Mouse (Mus musculus) MEL (cell line): ENCODE data around the gene Dlg2. TPM values are rescaled to one million over a fixed set of nuclear protein-coding genes. Genes with fewer than 3 reads are reported as not detected.

Source experiments
- DNase-seq: peaks from one replicate; pipeline ENCODE4 v3.0.0; 2011; ENCODE audit warnings: low read depth, low spot score
- H3K27ac ChIP-seq: 2 replicates; pipeline ENCODE4 v1.5.1; 2012; ENCODE audit warnings: low read depth, mild to moderate bottlenecking, control low read depth, low read length, moderate library complexity; ENCODE audit not compliant: control insufficient read depth
- H3K27me3 ChIP-seq, 2 experiments: fragments of 150-350 bp in 1 of 2; sonication (generic) in 1 of 2; 2 replicates each; pipeline ENCODE4 v1.6.1; 2012; ENCODE audit warnings: low read length in 2 of 2, mild to moderate bottlenecking in 2 of 2, improper control_type of control experiment in 1 of 2, moderate library complexity in 1 of 2; ENCODE audit not compliant: insufficient read depth in 2 of 2, control insufficient read depth in 1 of 2
- H3K36me3 ChIP-seq, 2 experiments: 2 replicates each; pipeline ENCODE4 v1.6.1; 2012 to 2014; ENCODE audit warnings: low read length in 2 of 2, improper control_type of control experiment in 1 of 2, inconsistent platforms in 1 of 2, mild to moderate bottlenecking in 1 of 2; ENCODE audit not compliant: insufficient read depth in 2 of 2, control insufficient read depth in 1 of 2
- H3K4me1 ChIP-seq, 2 experiments: fragments of 150-350 bp in 1 of 2; sonication (generic) in 1 of 2; 2 replicates each; pipeline ENCODE4 v1.6.1; 2012; ENCODE audit warnings: low read length in 2 of 2, improper control_type of control experiment in 1 of 2, mild to moderate bottlenecking in 1 of 2; ENCODE audit not compliant: insufficient read depth in 2 of 2, control insufficient read depth in 1 of 2
- H3K4me3 ChIP-seq, 2 experiments: fragments of 150-350 bp in 1 of 2; sonication (generic) in 1 of 2; 2 replicates each; pipeline ENCODE4 v1.5.1; 2012; ENCODE audit warnings: low read depth in 2 of 2, low read length in 2 of 2, mild to moderate bottlenecking in 2 of 2, moderate library complexity in 2 of 2, control low read depth in 1 of 2, improper control_type of control experiment in 1 of 2; ENCODE audit not compliant: control insufficient read depth in 1 of 2, insufficient read depth in 1 of 2
- H3K79me2 ChIP-seq: 2 replicates; pipeline ENCODE4 v1.6.1; 2012; ENCODE audit warnings: mild to moderate bottlenecking, low read length, moderate library complexity; ENCODE audit not compliant: control insufficient read depth, poor library complexity, insufficient read depth
- H3K9ac ChIP-seq: 2 replicates; pipeline ENCODE4 v1.6.1; 2012; ENCODE audit warnings: low read depth, mild to moderate bottlenecking, control low read depth, low read length, moderate library complexity; ENCODE audit not compliant: control insufficient read depth, poor library complexity, severe bottlenecking
- H3K9me3 ChIP-seq: fragments of 150-350 bp; sonication (generic); replicated peaks from 2 replicates; pipeline ENCODE4 v1.6.1; 2012; ENCODE audit warnings: mild to moderate bottlenecking, low read length, improper control_type of control experiment, moderate library complexity; ENCODE audit not compliant: insufficient read depth
- BHLHE40 ChIP-seq: IDR thresholded peaks from 2 replicates; pipeline ENCODE4 v1.6.1; 2012; ENCODE audit warnings: low read depth, mild to moderate bottlenecking, inconsistent platforms, low read length, improper control_type of control experiment, borderline replicate concordance
- CHD1 ChIP-seq: IDR thresholded peaks from 2 replicates; pipeline ENCODE4 v1.6.1; 2012; ENCODE audit warnings: low read depth, mild to moderate bottlenecking, inconsistent platforms, low read length, improper control_type of control experiment
- CHD2 ChIP-seq: IDR thresholded peaks from 2 replicates; pipeline ENCODE4 v1.6.1; 2011; ENCODE audit warnings: low read length, improper control_type of control experiment
- CTCF ChIP-seq, 3 experiments: IDR thresholded peaks in 2 of 3; conservative IDR thresholded peaks in 1 of 3; 2 replicates each; pipeline ENCODE4 v1.5.1; 2011 to 2012; ENCODE audit warnings: low read length in 3 of 3, low read depth in 2 of 3, mild to moderate bottlenecking in 2 of 3, improper control_type of control experiment in 1 of 3, inconsistent platforms in 1 of 3, mixed read lengths in 1 of 3, moderate library complexity in 1 of 3; ENCODE audit not compliant: control insufficient read depth in 1 of 3, insufficient read depth in 1 of 3, poor library complexity in 1 of 3, severe bottlenecking in 1 of 3
- E2F4 ChIP-seq: IDR thresholded peaks from 2 replicates; pipeline ENCODE4 v1.6.1; 2011; ENCODE audit warnings: low read depth, low read length, improper control_type of control experiment, borderline replicate concordance
- ELF1 ChIP-seq: IDR thresholded peaks from 2 replicates; pipeline ENCODE4 v1.6.1; 2014; ENCODE audit warnings: low read depth, mild to moderate bottlenecking, inconsistent platforms, low read length, improper control_type of control experiment, moderate library complexity
- EP300 ChIP-seq, 2 experiments: IDR thresholded peaks; 2 replicates each; pipeline ENCODE4 v1.6.1; 2011; ENCODE audit warnings: improper control_type of control experiment in 2 of 2, low read length in 2 of 2, low read depth in 1 of 2, mild to moderate bottlenecking in 1 of 2
- ETS1 ChIP-seq: IDR thresholded peaks from 2 replicates; pipeline ENCODE4 v1.6.1; 2012; ENCODE audit warnings: low read depth, mild to moderate bottlenecking, inconsistent platforms, low read length, improper control_type of control experiment, moderate library complexity
- GABPA ChIP-seq: IDR thresholded peaks from 2 replicates; pipeline ENCODE4 v1.6.1; 2012; ENCODE audit warnings: low read depth, mild to moderate bottlenecking, inconsistent platforms, low read length, improper control_type of control experiment, moderate library complexity
- JUND ChIP-seq: IDR thresholded peaks from 2 replicates; pipeline ENCODE4 v1.6.1; 2011; ENCODE audit warnings: low read depth, mild to moderate bottlenecking, improper control_type of control experiment, low read length
- KAT2A ChIP-seq: conservative IDR thresholded peaks from 2 replicates; pipeline ENCODE4 v1.6.1; 2012; ENCODE audit warnings: low read depth, low read length, improper control_type of control experiment, inconsistent platforms
- MAFK ChIP-seq: IDR thresholded peaks from 2 replicates; pipeline ENCODE4 v1.6.1; 2011; ENCODE audit warnings: low read depth, mild to moderate bottlenecking, low read length, improper control_type of control experiment, borderline replicate concordance
- MAX ChIP-seq: IDR thresholded peaks from 2 replicates; pipeline ENCODE4 v1.6.1; 2011; ENCODE audit warnings: low read length, improper control_type of control experiment
- MEF2A ChIP-seq: IDR thresholded peaks from 2 replicates; pipeline ENCODE4 v1.6.1; 2014; ENCODE audit warnings: low read depth, mild to moderate bottlenecking, inconsistent platforms, low read length, improper control_type of control experiment; ENCODE audit not compliant: poor library complexity, insufficient replicate concordance, severe bottlenecking; ENCODE audit errors: extremely low read depth
- MYB ChIP-seq: IDR thresholded peaks from 2 replicates; pipeline ENCODE4 v1.6.1; 2011; ENCODE audit warnings: mild to moderate bottlenecking, low read depth, low read length, improper control_type of control experiment
- NELFE ChIP-seq: IDR thresholded peaks from 2 replicates; pipeline ENCODE4 v1.6.1; 2011; ENCODE audit warnings: low read depth, low read length, improper control_type of control experiment
- NRF1 ChIP-seq: IDR thresholded peaks from 2 replicates; pipeline ENCODE4 v1.6.1; 2014; ENCODE audit warnings: low read depth, mild to moderate bottlenecking, inconsistent platforms, low read length, improper control_type of control experiment, moderate library complexity; ENCODE audit not compliant: poor library complexity, insufficient read depth, severe bottlenecking
- POLR2A ChIP-seq, 2 experiments: IDR thresholded peaks; 2 replicates each; pipeline ENCODE4 v1.6.1; 2011 to 2012; ENCODE audit warnings: low read length in 2 of 2, mild to moderate bottlenecking in 2 of 2, control low read depth in 1 of 2, improper control_type of control experiment in 1 of 2, low read depth in 1 of 2, moderate library complexity in 1 of 2; ENCODE audit not compliant: control insufficient read depth in 1 of 2, insufficient read depth in 1 of 2, poor library complexity in 1 of 2
- POLR2AphosphoS2 ChIP-seq: IDR thresholded peaks from 2 replicates; pipeline ENCODE4 v1.6.1; 2011; ENCODE audit warnings: low read length, improper control_type of control experiment
- POLR2AphosphoS5 ChIP-seq: IDR thresholded peaks from 2 replicates; pipeline ENCODE4 v1.6.1; 2012; ENCODE audit warnings: low read depth, borderline replicate concordance, mild to moderate bottlenecking, inconsistent platforms, low read length, moderate library complexity, mixed read lengths
- SIN3A ChIP-seq: IDR thresholded peaks from 2 replicates; pipeline ENCODE4 v1.6.1; 2012; ENCODE audit warnings: low read length, improper control_type of control experiment, inconsistent platforms
- SMC3 ChIP-seq: IDR thresholded peaks from 2 replicates; pipeline ENCODE4 v1.6.1; 2011; ENCODE audit warnings: low read depth, low read length, improper control_type of control experiment
- TAL1 ChIP-seq: IDR thresholded peaks from 2 replicates; pipeline ENCODE4 v1.6.1; 2012; ENCODE audit warnings: mild to moderate bottlenecking, inconsistent platforms, low read length, moderate library complexity, mixed read lengths
- USF1 ChIP-seq: IDR thresholded peaks from 2 replicates; pipeline ENCODE4 v1.6.1; 2014; ENCODE audit warnings: low read depth, mild to moderate bottlenecking, inconsistent platforms, low read length, improper control_type of control experiment, moderate library complexity
- ZNF384 ChIP-seq: IDR thresholded peaks from 2 replicates; pipeline ENCODE4 v1.6.1; 2012; ENCODE audit warnings: low read depth, mild to moderate bottlenecking, inconsistent platforms, low read length, improper control_type of control experiment
- polyA plus RNA-seq, 2 experiments: library from polyadenylated mRNA; stranded (reverse) in 1 of 2; unstranded in 1 of 2; fragments of >175 nt in 1 of 2; fragments of >200 nt in 1 of 2; gene quantifications; 2 replicates each; pipeline versions ENCODE4 v1.2.1 to v1.2.4; 2012; ENCODE audit warnings: low replicate concordance in 2 of 2, low read depth in 1 of 2; ENCODE audit not compliant: insufficient read length in 2 of 2, insufficient read depth in 1 of 2, missing spikeins in 1 of 2
- total RNA-seq: library from RNA; depleted of rRNA; stranded (reverse); fragments of 300-350 nt; gene quantifications from 2 replicates; pipeline ENCODE4 v1.2.3, GENCODE M21; 2012

The Dlg2 gene
- total and polyA plus RNA-seq, 3 experiments = 0.04 TPM; not detected in 2

- DNase-seq = no peak
- no peaks in the 10 kb centered on the region for H3K9me3 ChIP-seq
Measured at GRCm38 (mm10) chr7:92457791-92458190, 1981.3 kb downstream of the Dlg2 start.

DNA sequence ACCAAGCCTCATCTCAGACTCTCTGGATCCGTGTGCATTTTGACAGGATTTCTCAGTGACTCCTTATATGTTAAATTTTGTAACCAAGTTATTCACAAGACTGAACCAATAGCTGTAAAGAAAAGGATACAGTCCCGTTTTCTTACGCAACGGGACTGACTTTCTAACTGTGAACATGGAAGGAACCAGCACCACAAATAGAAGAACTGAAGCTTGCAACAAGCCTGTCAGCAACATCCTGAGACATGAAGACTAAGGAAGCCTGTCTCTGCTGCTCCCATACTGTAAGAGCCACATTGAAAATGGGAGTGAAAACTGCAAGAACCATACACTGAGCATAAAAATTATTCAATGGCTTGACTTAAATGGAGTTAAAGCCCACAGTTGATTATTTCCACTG, 1981.8 kb downstream of the Dlg2 start:
- no peak overlapping the region for H3K4me3 ChIP-seq
- no peak for DNase-seq
- no peaks in the 10 kb centered on the region for H3K9me3 ChIP-seq
- H3K27ac ChIP-seq = no peak overlapping the region
- H3K9ac ChIP-seq = no peak overlapping the region
- no peaks in the 10 kb centered on the region for H3K36me3 ChIP-seq
- no peaks in the 10 kb centered on the region for H3K4me1 ChIP-seq
- H3K79me2 ChIP-seq = no peaks in the 10 kb centered on the region
- H3K27me3 ChIP-seq = no peaks in the 10 kb centered on the region
- TF ChIP-seq KAT2A = no peak
- TF ChIP-seq POLR2AphosphoS5 = no peak
- TF ChIP-seq USF1 = no peak
- no peak for TF ChIP-seq CHD2
- TF ChIP-seq CTCF (IDR thresholded peaks at IDR 0.05 in 2 of 3, conservative IDR thresholded peaks at IDR 0.05 in 1 of 3; ENCODE audit: control insufficient read depth in 1 of 3, insufficient read depth in 1 of 3, low read depth in 2 of 3, low read length in 3 of 3, poor library complexity in 1 of 3, severe bottlenecking in 1 of 3) = no peak
- TF ChIP-seq ZNF384 = no peak
- no peak for TF ChIP-seq TAL1
- no peak for TF ChIP-seq SMC3
- no peak for TF ChIP-seq ETS1
- TF ChIP-seq E2F4 = no peak
- TF ChIP-seq JUND = no peak
- no peak for TF ChIP-seq POLR2A (IDR thresholded peaks at IDR 0.05; ENCODE audit: control insufficient read depth in 1 of 2, insufficient read depth in 1 of 2, low read depth in 1 of 2, low read length in 2 of 2, poor library complexity in 1 of 2)
- no peak for TF ChIP-seq GABPA
- TF ChIP-seq MAFK = no peak

More at GRCm38 (mm10) chr7:92457791-92458190, 1981.3 kb downstream of the Dlg2 start:
- Histone ChIP-seq H3K9ac (no peak overlapping the region), H3K27ac (no peak overlapping the region), H3K4me1 (no peaks in the 10 kb centered on the region)
- no peak for TF ChIP-seq GABPA
- TF ChIP-seq E2F4 = no peak
- no peak for TF ChIP-seq EP300 (IDR thresholded peaks at IDR 0.05; ENCODE audit: low read depth in 1 of 2, low read length in 2 of 2)
- no peak for TF ChIP-seq CTCF (IDR thresholded peaks at IDR 0.05 in 2 of 3, conservative IDR thresholded peaks at IDR 0.05 in 1 of 3; ENCODE audit: control insufficient read depth in 1 of 3, insufficient read depth in 1 of 3, low read depth in 2 of 3, low read length in 3 of 3, poor library complexity in 1 of 3, severe bottlenecking in 1 of 3)
- TF ChIP-seq, all 39 proteins: peak for 0
- Histone ChIP-seq H3K4me3 (no peak overlapping the region), H3K27me3 (no peaks in the 10 kb centered on the region), H3K79me2 (no peaks in the 10 kb centered on the region), H3K36me3 (no peaks in the 10 kb centered on the region)

DNA sequence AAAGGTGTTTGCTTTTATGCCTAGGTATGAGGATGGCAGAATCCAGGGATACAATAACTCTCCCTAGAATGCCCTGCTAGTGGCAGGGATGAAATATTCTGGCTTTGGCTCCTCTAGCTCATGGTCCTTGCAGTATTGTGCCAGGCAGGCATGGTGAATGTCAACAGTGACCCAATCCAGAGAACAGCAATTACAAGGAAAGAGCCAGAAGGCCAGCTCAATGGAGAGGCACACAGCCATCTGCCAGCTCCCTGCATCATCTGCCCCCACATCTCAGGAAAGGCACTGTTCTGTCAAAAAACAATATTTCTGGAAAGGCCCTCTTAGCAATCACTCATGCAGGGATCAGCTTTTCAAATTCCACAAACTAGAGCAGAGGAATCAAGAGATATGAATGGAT, 1984.1 kb downstream of the Dlg2 start:
- H3K9me3 ChIP-seq = no peaks in the 10 kb centered on the region
- no peaks in the 10 kb centered on the region for H3K79me2 ChIP-seq
- no peaks in the 10 kb centered on the region for H3K27me3 ChIP-seq
- H3K4me1 ChIP-seq = no peaks in the 10 kb centered on the region
- no peak overlapping the region for H3K27ac ChIP-seq
- no peak overlapping the region for H3K9ac ChIP-seq
- DNase-seq = no peak
- TF ChIP-seq ETS1 (no peak), MYB (no peak), SIN3A (no peak), BHLHE40 (no peak), ELF1 (no peak), MAFK (no peak), MEF2A (no peak), KAT2A (no peak), NRF1 (no peak), CHD1 (no peak), POLR2AphosphoS2 (no peak), POLR2A (IDR thresholded peaks at IDR 0.05; ENCODE audit: control insufficient read depth in 1 of 2, insufficient read depth in 1 of 2, low read depth in 1 of 2, low read length in 2 of 2, poor library complexity in 1 of 2) (no peak), MAX (no peak), GABPA (no peak), NELFE (no peak)
- no peak overlapping the region for H3K4me3 ChIP-seq
- no peaks in the 10 kb centered on the region for H3K36me3 ChIP-seq
